Mouse (Mus musculus) CH12.LX (cell line): ENCODE data around the gene Kif26b.

Experiments
- CTCF ChIP-seq, 2 experiments: IDR thresholded peaks in 1 of 2; conservative IDR thresholded peaks in 1 of 2; 2 replicates each; pipeline ENCODE4 v1.5.1; 2011 to 2012; ENCODE audit warnings: low read depth in 2 of 2, low read length in 2 of 2, improper control_type of control experiment in 1 of 2, inconsistent platforms in 1 of 2, mild to moderate bottlenecking in 1 of 2, moderate library complexity in 1 of 2
- EP300 ChIP-seq: IDR thresholded peaks from 2 replicates; pipeline ENCODE4 v1.6.1; 2011; ENCODE audit warnings: low read length, improper control_type of control experiment
- ETS1 ChIP-seq: conservative IDR thresholded peaks from 2 replicates; pipeline ENCODE4 v1.6.1; 2012; ENCODE audit warnings: low read depth, mild to moderate bottlenecking, inconsistent platforms, low read length, improper control_type of control experiment, moderate library complexity
- POLR2AphosphoS2 ChIP-seq: IDR thresholded peaks from 2 replicates; pipeline ENCODE4 v1.6.1; 2011; ENCODE audit warnings: low read depth, low read length, improper control_type of control experiment
- RCOR1 ChIP-seq: conservative IDR thresholded peaks from 2 replicates; pipeline ENCODE4 v1.6.1; 2012; ENCODE audit warnings: low read depth, mild to moderate bottlenecking, inconsistent platforms, low read length, improper control_type of control experiment
- SMC3 ChIP-seq: IDR thresholded peaks from 2 replicates; pipeline ENCODE4 v1.6.1; 2011; ENCODE audit warnings: low read depth, low read length, improper control_type of control experiment
- UBTF ChIP-seq: IDR thresholded peaks from 2 replicates; pipeline ENCODE4 v1.6.1; 2012; ENCODE audit warnings: low read depth, mild to moderate bottlenecking, inconsistent platforms, low read length, improper control_type of control experiment, moderate library complexity
- ZNF384 ChIP-seq: IDR thresholded peaks from 2 replicates; pipeline ENCODE4 v1.6.1; 2012; ENCODE audit warnings: low read depth, low read length, improper control_type of control experiment, inconsistent platforms

DNA sequence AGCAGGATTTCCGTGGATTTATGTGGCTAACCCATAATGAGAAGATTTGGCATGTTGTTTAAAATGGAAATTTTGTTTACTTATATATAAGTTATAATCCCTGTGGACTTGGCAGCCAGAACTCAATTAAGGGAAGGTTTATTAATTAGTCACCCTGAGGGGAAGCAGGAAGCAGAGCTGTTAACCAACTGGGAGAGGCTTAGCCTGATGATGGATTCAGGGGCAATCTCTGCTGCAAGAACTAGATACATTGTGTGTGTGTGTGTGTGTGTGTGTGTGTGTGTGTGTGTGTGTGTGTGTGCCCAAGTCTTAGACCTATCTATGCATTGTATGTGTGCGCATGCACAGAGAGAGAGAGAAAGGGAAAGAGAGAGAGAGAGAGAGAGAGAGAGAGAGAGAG, 348.0 kb downstream of the Kif26b start:
- no peak for TF ChIP-seq ZNF384
- no peak for TF ChIP-seq SMC3
- no peak for TF ChIP-seq EP300
- no peak for TF ChIP-seq POLR2AphosphoS2
- TF ChIP-seq RCOR1: no peak
- no peak for TF ChIP-seq ETS1
- TF ChIP-seq UBTF: no peak
- no peak for TF ChIP-seq CTCF (conservative IDR thresholded peaks at IDR 0.05 in 1 of 2, IDR thresholded peaks at IDR 0.05 in 1 of 2; ENCODE audit: low read depth in 2 of 2, low read length in 2 of 2)
